Mouse (Mus musculus) CD4-positive, CD25-positive, alpha-beta regulatory T cell, adult 4 months (primary cell): ENCODE results near the gene Pbp2. TPM values are rescaled to one million over a fixed set of nuclear protein-coding genes. Genes with fewer than 3 reads are reported as not detected.

Source experiments
- ATAC-seq: one replicate; pipeline ENCODE4 v1.8.0; 2017
- polyA plus RNA-seq, 2 experiments: library from polyadenylated mRNA; unstranded; fragments of 100-300 nt; shearing (Covaris generic); gene quantifications; one replicate each; pipeline ENCODE4 v1.2.1; 2017

Pbp2 gene
- polyA plus RNA-seq: not detected

DNA sequence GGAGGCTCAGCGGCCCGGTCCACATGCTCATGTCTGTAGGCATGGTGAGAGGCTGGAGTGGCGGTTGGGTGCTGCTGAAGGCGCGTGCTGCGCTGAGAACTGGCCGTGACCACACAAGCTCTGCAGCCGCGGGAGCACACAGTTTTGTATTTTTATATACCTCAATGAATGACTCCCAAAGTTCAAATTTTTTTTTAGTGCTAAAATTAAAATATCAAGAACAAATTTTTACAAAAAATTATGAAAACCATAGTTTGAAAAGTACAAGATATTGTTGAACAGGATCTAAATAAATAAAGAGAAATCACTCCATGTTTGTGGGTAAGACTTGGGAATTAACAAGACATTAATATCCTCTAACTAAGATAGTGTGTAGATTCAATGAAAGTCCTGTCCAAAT lies at the start of gene Pbp2:
Pbp2 (minus strand) TSS at position 101 of the 400 bp plus-strand sequence.
- ATAC-seq: no peak

- ATAC-seq: no peak
Measured at GRCm38 (mm10) chr6:135354953-135355352, 44.7 kb upstream of the Pbp2 start.

- ATAC-seq: no peak
Measured at GRCm38 (mm10) chr6:135352537-135352936, 42.3 kb upstream of the Pbp2 start.

- ATAC-seq: no peak
Measured at GRCm38 (mm10) chr6:135351638-135352302, 41.6 kb upstream of the Pbp2 start.

- ATAC-seq: no peak
Measured at GRCm38 (mm10) chr6:135341076-135341378, 30.8 kb upstream of the Pbp2 start.

DNA sequence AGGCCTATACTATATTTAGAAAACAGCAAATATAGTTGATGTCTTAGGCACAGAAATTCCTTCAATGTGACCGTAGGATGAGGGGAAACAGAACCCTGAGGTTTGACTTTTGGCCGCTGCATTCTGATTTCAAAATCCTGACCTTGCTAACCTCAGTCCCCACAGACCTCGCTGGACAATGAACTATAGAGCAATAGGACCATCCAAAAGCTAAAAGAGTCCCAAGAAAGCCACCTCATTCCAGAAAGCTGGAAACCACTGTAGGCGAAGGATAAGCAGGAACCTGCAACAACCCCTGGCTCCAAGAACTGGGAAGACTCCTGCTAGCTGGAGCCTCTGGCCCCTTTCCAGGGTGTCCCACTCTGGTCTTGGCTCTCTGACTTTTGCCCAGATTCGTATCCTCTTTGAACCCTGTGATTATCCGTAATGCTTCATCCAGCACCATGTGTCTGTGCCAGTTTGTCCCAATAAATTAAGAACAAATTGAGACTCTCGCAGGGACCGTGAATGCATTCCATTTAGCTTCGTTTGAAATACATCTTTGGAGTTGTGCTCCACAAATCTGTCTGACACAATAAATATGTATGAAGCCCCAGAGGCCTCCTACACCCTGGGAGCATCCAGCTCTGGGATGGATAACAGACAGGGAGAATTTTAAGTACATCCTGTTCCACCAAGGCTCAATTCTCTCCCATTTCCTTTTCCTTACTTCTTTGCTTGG lies 30.3 kb upstream of the Pbp2 start:
- ATAC-seq: no peak

DNA sequence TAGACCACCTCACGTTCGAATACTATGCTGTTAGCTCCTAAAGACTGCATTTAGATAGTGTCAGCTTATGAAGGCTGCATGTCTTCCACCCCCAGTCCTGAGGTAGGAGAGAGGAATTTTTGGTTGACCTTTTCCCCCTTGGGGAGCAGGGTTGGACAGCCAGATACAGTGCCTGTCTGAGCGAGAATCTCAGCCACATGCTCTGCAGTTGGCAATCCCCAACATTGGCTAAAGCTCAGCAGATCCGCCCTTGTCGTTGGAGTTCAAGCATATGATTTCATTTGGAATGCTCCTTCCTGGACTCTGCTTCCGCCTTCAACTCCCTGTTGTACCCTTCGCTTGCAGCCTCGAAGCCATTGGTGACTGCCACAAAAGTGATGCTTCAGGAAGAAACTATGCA lies 26.2 kb upstream of the Pbp2 start:
- ATAC-seq: no peak

DNA sequence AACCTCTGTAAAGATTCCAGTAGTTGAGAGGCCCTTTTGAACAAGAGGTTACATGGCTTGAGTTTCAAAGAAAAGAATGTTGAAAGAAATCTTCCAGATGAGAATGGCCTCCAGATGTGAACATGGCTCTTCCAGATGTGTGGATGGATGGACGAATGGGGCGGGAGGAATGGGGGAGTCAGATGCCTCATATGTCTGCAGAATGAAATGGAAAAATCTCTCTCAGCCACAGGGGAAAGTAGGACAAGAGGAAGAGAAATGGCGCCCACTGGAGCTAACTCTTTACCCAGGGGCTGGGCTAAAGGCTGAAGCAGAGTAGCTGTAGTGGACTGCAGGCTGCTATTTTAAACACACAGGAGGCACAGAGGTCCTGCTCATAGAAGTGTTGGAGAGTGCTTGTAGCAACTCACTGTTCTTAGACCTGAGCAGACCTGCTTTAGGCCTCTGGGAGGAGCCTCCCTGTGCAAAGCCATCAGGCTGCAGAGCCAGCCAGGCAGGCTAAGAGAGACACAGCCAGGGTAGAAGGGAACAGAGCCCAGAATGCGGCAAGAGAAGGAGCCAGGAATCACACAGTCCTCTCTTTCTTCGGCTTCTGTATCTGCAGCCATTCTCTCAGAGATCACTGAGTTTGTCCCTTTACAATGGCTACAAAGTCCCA lies 23.9 kb upstream of the Pbp2 start:
- no peak for ATAC-seq

GRCm38 (mm10) chr6:135332737-135333281 lies 22.6 kb upstream of the Pbp2 start:
- no peak for ATAC-seq

DNA sequence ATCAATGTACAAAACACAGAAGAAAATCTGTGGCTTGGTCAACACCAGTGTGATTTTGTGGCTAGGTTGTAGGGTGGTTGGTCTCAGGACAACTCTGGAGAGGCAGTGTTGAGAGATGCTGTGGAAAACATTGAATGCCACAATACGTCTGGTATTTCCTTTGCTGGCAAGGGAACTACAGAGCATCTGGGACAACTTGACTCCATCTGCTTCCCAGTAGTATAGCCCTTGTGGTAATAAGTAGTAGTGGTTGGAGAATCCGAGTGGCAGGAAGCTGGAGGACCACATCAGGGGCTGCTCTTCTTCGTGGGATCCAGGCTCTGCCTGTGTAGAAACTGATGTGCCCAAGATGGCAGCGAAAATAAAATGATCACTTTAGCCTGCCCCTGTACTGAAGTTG lies 21.7 kb upstream of the Pbp2 start:
- no peak for ATAC-seq

DNA sequence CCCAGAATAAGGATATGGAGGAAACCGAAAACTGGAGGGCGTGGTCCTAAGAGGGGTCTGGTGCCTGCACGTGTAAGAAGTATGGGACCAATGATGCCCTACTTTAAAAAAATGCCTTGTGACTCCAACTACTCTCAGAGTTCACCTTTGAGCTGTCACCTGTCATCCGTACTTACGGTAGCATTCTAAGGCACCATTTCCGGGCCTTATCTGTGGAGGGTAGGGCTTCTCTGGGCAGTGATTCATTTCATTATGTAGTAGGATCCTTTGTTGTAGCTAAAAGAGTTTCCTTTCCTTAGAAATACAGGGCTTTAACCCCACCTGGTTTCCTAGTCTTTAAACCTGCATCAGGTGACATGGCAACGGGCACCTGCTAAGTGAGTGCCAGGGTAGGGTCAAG lies 16.6 kb upstream of the Pbp2 start:
- ATAC-seq: no peak

- no peak for ATAC-seq
Measured at GRCm38 (mm10) chr6:135324686-135325300, 14.6 kb upstream of the Pbp2 start.

- ATAC-seq: peak; percentile 36
Measured at GRCm38 (mm10) chr6:135324111-135324510, 13.9 kb upstream of the Pbp2 start.

DNA sequence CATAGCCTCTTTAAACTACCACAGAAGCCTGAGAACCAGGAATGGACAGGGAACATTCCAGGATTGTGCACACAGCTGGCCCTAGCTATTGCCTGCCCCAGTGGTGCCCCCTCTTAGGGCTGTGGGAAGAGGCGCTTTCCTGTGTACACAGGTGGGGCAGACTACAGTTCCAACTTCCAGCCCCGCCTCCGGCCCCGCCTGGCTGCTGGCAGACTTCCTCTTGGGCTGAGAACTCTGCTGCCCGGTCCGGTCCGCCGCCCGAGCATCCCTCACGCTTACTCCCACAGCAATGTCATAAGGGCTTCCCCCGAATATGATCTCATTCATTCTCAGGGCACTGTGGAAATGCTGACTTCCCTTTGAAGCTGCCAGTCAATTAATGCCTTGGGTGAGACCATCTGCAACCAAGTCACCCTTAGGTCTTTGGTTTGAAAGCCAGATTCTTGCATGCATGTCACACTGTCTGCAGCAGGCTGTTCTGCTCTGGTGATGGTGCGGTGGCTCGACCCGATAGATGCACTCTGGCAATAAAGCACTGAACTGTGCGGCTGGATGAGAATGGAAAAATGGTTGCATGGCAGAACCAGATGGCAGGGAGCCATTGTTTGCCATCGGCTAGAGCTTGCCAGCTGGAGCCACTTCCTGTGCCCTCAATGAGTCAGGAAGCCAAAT lies 13.2 kb upstream of the Pbp2 start:
- ATAC-seq: peak; percentile 70

DNA sequence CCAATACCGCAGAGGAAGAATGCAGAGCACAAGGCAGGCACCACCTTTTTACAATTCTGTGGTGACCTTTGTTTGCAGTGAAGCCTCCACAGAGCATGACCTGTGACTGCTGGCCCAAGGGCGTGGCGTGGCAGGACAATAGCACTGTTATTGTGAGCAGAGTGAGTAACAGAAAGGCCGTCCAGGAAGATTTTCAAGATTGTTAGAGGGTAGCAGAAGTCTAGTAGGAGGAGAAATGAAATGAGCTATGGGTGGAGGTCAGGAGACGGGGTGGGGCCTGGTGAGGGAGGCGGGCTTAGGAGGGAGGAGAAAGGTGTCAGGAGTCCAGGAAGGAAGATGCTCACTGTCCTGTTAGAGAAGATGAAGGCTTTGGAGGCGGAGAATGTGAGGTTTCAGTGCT lies 12.5 kb upstream of the Pbp2 start:
- no peak for ATAC-seq

DNA sequence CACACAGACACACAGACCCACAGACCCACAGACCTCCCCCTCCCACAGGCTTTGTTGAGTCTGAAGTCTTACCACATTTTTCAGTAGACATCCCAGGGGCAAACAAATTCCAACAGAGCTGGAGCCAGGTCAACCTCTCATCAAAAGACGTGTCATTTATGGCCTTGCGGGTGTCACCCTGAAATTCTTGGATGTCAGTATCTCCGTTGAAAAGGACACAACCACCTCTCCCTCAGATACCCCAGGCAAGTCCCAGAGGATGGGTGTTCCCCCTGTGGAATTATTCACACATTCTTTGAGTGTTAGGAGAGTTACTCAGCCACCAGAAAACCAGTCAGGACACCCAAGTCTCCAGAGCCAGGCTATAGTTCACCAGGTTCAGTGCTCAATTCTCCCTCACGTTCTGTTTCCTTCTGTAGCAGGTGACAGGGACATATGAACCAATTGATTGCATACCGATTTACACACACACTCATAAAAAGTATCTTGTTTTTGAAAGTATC lies 9.3 kb upstream of the Pbp2 start:
- no peak for ATAC-seq

DNA sequence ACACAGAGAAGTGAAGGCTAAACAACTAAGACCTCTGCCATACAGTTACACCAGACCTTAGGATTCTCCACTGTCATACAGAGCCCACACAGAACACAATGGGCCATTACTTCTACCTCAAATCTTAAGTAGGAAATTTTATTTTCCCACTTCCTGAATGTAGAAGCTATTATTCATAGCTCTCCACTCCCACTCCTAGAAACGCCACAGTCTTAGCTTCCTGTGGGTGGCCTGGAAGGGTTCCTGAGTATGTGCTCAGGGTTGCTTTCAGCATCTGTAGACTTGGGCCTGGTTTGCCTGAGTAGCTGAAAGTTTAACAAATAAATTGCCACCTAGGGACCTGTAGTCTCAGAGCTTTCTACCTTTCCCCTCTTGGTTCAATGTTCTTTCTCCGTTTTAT lies 5.9 kb upstream of the Pbp2 start:
- no peak for ATAC-seq

DNA sequence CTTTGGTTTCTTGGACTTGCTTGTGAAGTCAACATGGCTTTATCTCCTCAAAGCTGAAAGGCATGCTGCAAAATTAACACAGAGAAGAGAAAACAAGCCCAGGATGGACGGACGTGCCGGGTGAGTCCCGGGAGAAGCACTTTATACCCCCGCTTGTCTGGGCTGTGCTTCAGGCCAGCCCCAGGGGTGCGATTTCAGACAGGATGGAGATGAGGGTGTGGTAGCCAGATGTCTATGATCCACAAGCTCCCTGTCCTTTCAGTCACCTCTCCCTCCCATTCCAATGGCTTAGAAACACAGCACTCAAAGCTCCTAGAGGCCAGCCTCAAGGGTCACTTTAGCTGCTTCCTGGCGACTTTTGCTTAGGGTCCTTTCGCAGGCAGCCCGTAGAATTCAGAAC lies 3.8 kb upstream of the Pbp2 start:
- no peak for ATAC-seq

- no peak for ATAC-seq
Measured at GRCm38 (mm10) chr6:135312038-135312437, 1.8 kb upstream of the Pbp2 start.

- no peak for ATAC-seq
Measured at GRCm38 (mm10) chr6:135304576-135305260, 5.5 kb downstream of the Pbp2 start.

DNA sequence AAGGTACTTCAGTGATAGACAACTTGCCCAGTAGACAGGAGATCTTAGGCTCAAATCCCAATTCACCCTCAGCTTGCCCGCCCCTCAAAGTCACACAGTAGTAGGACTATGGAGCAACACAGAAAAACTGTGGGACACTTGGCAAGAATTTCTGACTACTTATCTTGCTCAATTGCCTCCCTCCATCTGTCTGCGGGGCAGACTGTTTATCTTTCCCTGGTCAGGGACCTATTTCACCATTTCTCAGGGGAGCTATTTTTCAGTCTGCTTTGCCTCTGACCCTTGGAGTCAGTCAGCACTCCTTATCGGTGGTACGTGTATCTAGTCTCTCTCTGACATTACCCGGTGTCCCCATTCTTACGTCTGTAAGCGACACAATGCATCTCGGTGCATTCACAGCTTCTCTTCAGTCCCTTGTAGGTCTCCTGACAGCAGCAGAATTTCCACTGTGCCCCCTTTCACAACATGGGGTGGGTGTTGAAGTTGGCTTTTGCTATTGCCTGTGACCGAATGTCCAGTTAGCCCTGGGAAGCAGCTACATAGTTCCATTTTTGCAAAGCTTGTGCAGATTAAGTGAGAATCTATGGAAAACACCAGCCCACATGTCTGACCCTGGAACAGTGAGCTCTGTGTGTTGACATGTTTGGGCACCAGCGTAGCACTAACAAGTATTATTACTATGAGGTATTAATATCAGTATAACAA lies 7.6 kb downstream of the Pbp2 start:
- ATAC-seq: no peak
